Mouse (Mus musculus) hindbrain, embryonic 11.5 days (tissue): ENCODE results near the gene Gtpbp3. TPM values are rescaled to one million over a fixed set of nuclear protein-coding genes. Genes with fewer than 3 reads are reported as not detected.

Experiments
- ATAC-seq: fragments of 200-750 bp; cut with Nextera tagmentation; 2 replicates; pipeline ENCODE4 v1.8.0; 2017; ENCODE audit warnings: mild to moderate bottlenecking, moderate TSS enrichment, moderate library complexity; ENCODE audit not compliant: low FRiP score
- DNase-seq: peaks from one replicate; pipeline ENCODE4 v3.0.0-alpha.2; 2015; ENCODE audit warnings: low spot score
- H3K27ac ChIP-seq: fragments of 300-500 bp; sonication (generic); 2 replicates; pipeline ENCODE4 v1.5.1; 2014; ENCODE audit warnings: mild to moderate bottlenecking, low read depth, low read length
- H3K27me3 ChIP-seq: fragments of 300-500 bp; sonication (generic); 2 replicates; pipeline ENCODE4 v1.6.1; 2014; ENCODE audit warnings: mild to moderate bottlenecking, low read length, moderate library complexity, mixed read lengths; ENCODE audit not compliant: control insufficient read depth, insufficient read depth
- H3K36me3 ChIP-seq: fragments of 300-500 bp; sonication (generic); 2 replicates; pipeline ENCODE4 v1.6.1; 2014; ENCODE audit warnings: mild to moderate bottlenecking, low read length, moderate library complexity, mixed read lengths; ENCODE audit not compliant: control insufficient read depth, insufficient read depth
- H3K4me1 ChIP-seq: fragments of 300-500 bp; sonication (generic); replicated peaks from 2 replicates; pipeline ENCODE4 v1.6.1; 2014; ENCODE audit warnings: low read length, mixed read lengths; ENCODE audit not compliant: control insufficient read depth, insufficient read depth
- H3K4me2 ChIP-seq: fragments of 300-500 bp; sonication (generic); replicated peaks from 2 replicates; pipeline ENCODE4 v1.6.1; 2014; ENCODE audit warnings: mild to moderate bottlenecking, low read depth, low read length
- H3K4me3 ChIP-seq: fragments of 300-500 bp; sonication (generic); 2 replicates; pipeline ENCODE4 v1.5.1; 2014; ENCODE audit warnings: low read depth, low read length
- H3K9ac ChIP-seq: fragments of 300-500 bp; sonication (generic); 2 replicates; pipeline ENCODE4 v1.6.1; 2014; ENCODE audit warnings: low read depth, low read length
- H3K9me3 ChIP-seq: fragments of 300-500 bp; sonication (generic); 2 replicates; pipeline ENCODE4 v1.6.1; 2016; ENCODE audit warnings: low read length; ENCODE audit not compliant: control insufficient read depth
- WGBS: fragments of 180-500 bp; shearing (Covaris S2); extraction: QIAGEN DNeasy Blood & Tissue Kit; methylation state at CpG from one replicate; pipeline ENCODE4 v1.1.7; 2014; 5-methylcytosine and 5-hydroxymethylcytosine counted together
- polyA plus RNA-seq: library from polyadenylated mRNA; unstranded; fragments of >200 nt; fragmentation: Nextera tagmentation; extraction: Ambion mirVana; gene quantifications from 2 replicates; pipeline ENCODE4 v1.2.1, GENCODE M21; 2014

The Gtpbp3 gene
- polyA plus RNA-seq, 1 experiment from 2014 or later = 3.8 TPM

DNA sequence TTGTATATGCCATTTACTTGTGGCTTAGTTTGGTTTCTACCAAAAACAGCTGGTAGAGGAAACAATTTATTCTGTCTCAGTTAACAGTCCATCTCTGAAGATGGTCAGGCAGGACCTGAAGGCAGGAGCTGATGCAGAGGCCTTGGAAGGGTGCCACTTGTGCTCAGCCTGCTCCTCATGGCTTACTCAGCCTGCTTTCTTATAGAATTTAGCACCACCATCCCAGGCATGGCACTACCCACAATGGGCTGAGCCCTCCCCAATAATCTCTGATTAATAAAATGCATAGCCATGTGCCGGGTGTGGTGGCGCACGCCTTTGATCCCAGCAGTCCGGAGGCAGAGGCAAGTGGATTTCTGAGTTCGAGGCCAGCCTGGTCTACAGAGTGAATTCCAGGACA, 21.7 kb upstream of the Gtpbp3 start:
- DNase-seq = no peak

DNA sequence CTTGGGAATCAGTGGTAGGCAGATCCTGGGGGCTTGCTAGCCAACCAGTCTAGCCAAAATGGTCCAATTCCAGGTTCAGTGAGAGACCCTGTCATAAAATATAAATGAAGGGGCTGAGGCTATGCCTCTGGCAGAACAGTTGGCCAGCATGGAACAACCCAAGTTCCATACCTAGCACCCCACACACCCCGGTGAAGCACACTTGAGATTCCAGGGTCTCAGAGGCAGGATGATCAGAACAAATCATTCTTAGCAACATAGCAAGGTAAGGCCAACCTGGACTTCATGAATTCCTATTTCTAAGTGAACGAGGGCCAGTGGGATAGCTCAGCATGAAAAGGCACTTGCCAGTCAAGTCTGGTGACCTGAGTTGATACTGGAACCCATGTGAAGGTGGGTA, 20.7 kb upstream of the Gtpbp3 start:
- no peak overlapping the region for H3K27ac ChIP-seq
- H3K27me3 ChIP-seq = no peaks in the 10 kb centered on the region
- no peaks in the 10 kb centered on the region for H3K9me3 ChIP-seq
- 92% methylated on average over 2 of the region's 2 CpGs for WGBS
- peaks cover 3% of the 10 kb centered on the region; the same call in 1 of the 2 replicates for H3K36me3 ChIP-seq
- no peak overlapping the region for H3K9ac ChIP-seq
- no peak overlapping the region for H3K4me3 ChIP-seq
- H3K4me2 ChIP-seq = no peak overlapping the region
- H3K4me1 ChIP-seq = peaks cover 17% of the 10 kb centered on the region
- ATAC-seq = no peak
- DNase-seq = no peak

More for the DNA sequence above, 21.7 kb upstream of the Gtpbp3 start:
- H3K9me3 ChIP-seq = no peaks in the 10 kb centered on the region
- H3K9ac ChIP-seq = no peak overlapping the region
- no peaks in the 10 kb centered on the region for H3K27me3 ChIP-seq
- no peak overlapping the region for H3K4me3 ChIP-seq
- peaks cover 21% of the 10 kb centered on the region for H3K4me1 ChIP-seq
- peaks cover 4% of the 10 kb centered on the region; the same call in 1 of the 2 replicates for H3K36me3 ChIP-seq
- no peak overlapping the region for H3K4me2 ChIP-seq
- ATAC-seq = no peak
- WGBS = 95% methylated on average over 5 of the region's 5 CpGs
- H3K27ac ChIP-seq = no peak overlapping the region

DNA sequence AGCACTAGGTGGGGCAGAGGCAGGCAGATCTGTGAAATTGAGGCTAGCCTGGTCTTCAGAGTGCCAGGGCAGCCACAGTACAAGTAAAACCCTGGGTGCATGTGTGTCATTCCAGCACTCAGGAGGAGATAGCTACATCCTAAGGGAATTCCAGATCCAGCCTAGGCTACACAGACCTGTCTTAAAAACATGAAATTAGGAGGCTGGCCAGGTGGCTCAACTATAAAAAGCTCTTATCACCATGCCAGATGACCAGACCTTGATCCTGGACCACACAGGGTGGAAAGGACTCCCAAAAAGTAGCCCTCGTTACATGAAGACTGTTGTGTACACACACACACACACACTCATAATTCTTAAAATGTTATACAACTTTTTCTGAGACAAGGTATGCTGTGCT, 19.9 kb upstream of the Gtpbp3 start:
- Histone ChIP-seq H3K36me3 (peaks cover 4% of the 10 kb centered on the region; the same call in 1 of the 2 replicates), H3K9me3 (no peaks in the 10 kb centered on the region), H3K4me3 (no peak overlapping the region), H3K27me3 (no peaks in the 10 kb centered on the region), H3K9ac (no peak overlapping the region), H3K4me2 (no peak overlapping the region), H3K27ac (no peak overlapping the region), H3K4me1 (peaks cover 10% of the 10 kb centered on the region)
- 86% methylated on average over 1 of the region's 1 CpGs for WGBS
- ATAC-seq (no peak), DNase-seq (no peak)

DNA sequence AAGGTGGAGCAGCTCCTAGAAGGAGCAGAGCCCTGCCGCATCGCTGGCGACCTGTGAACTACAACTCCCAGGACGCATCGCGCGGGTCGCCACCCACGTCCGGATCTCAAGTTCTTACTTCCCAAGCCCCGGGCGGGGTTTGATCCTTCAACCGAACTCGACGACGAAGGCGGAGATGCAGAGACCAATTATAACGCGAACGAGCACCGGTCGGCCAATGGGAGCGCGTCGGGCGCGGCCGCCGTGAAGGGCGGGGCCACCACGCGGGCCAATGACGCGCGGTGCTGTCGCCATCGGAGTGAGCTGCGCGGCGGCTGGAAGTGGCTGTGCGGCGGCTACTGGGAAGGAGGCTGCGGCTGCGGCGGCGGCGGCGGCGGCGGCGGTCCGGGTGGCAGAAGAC, 19.0 kb upstream of the Gtpbp3 start, which contains the start of gene Dda1:
Gene Dda1 (plus strand): TSS at position 284 of the 400 bp plus-strand sequence.
- Histone ChIP-seq H3K4me1 (peaks cover 9% of the 10 kb centered on the region), H3K9me3 (no peaks in the 10 kb centered on the region), H3K27me3 (no peaks in the 10 kb centered on the region), H3K4me2 (peak within 1 kb of the TSS; percentile 63), H3K4me3 (peak within 1 kb of the TSS; percentile 84), H3K27ac (peak within 1 kb of the TSS; percentile 71), H3K9ac (peak within 1 kb of the TSS; percentile 75), H3K36me3 (peaks cover 4% of the 10 kb centered on the region; the same call in 1 of the 2 replicates)
- WGBS = under 1% methylated on average over 44 of the region's 52 CpGs
- ATAC-seq = peak; percentile 88
- DNase-seq = peak; percentile 98

DNA sequence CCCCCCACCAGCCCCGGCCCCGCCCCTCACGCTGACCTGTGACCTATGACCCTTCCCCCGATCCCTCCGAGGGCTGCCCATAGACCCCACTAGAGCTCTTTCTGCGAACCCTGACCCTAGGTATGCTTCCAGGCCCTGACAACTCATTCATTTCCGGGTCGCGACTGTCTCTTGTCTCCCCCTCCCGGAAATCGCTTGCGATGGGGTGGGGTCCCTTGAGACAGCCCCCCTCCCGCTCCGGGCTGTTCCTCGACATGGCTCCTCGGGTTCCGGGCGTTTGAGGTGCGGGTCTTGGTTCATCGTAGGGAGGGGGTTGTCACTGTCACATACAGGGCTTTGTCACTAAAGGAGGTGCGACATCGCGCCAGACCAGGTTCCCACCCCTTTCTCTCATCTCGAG, 18.5 kb upstream of the Gtpbp3 start:
- peak overlapping the region; percentile 63 for H3K4me2 ChIP-seq
- H3K9me3 ChIP-seq = no peaks in the 10 kb centered on the region
- peak overlapping the region; percentile 84 for H3K4me3 ChIP-seq
- peak; percentile 35 for ATAC-seq
- DNase-seq = peak; percentile 77
- H3K27me3 ChIP-seq = no peaks in the 10 kb centered on the region
- H3K36me3 ChIP-seq = peaks cover 4% of the 10 kb centered on the region; the same call in 1 of the 2 replicates
- peak overlapping the region; percentile 71 for H3K27ac ChIP-seq
- H3K9ac ChIP-seq = peak overlapping the region; percentile 75
- peaks cover 6% of the 10 kb centered on the region; the same call in 1 of the 2 replicates for H3K4me1 ChIP-seq
- WGBS = 2% methylated on average over 24 of the region's 24 CpGs

DNA sequence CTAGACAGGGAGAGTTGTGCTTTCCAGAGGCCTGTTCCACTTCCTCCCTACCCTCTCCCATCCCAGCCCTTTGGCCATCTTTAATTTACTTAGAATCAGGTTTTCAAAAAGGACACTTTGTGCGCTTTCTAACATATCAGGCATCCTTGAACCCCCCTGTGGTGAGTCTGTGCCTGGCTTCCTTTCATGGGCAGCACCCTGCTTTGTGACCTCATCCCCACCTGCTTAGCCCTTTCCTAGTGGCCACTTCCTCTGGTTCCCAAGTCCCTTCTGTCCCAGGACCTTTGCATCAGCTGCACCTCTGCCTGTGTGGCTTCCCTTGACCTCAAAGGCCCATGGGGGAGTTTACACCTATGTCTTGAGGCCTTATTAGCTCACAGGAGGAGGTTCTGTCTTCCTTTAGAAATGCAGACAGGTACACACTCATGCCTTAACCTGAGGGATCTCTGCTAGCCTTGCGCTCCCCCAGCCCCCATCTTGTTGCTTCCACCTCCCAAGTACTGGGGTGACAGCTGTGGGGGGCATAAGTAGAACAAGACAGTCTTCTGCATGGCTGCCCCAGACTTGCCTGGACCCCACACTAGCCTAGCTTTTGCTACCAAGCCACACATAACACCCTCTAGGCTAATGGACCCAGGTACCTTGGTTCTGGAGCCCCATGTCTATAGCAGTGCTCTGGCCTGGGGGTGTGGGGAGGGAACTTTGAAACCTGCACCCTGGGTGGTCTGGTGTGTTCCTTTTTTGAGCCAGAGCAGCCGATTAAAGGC, 17.6 kb upstream of the Gtpbp3 start:
- Histone ChIP-seq H3K4me1 (peaks cover 6% of the 10 kb centered on the region; the same call in 1 of the 2 replicates), H3K4me2 (peak overlapping the region; percentile 63), H3K27ac (no peak overlapping the region), H3K27me3 (no peaks in the 10 kb centered on the region), H3K9ac (peak overlapping the region; percentile 75; the same call in 1 of the 2 replicates), H3K4me3 (peak overlapping the region; percentile 84), H3K9me3 (no peaks in the 10 kb centered on the region), H3K36me3 (peaks cover 4% of the 10 kb centered on the region; the same call in 1 of the 2 replicates)
- ATAC-seq (no peak), DNase-seq (no peak)
- 82% methylated on average over 3 of the region's 3 CpGs for WGBS

DNA sequence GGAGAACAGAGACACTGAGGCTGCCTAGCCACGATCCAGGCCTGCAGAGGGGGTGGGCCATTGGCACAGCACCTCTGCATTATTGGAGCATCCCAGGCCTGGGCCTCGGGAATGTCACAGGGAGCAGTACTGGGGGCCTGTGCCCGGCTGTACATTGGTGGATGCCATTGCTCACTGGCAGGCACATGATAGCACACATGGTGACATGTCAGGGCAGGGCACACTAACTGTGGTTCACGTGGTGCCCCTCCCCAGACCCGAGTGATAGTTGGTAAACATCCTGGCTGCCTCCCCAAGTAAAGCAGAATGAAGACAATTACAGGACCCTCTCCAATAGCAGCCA, 17.0 kb upstream of the Gtpbp3 start:
- H3K9me3 ChIP-seq = no peaks in the 10 kb centered on the region
- no peak overlapping the region for H3K27ac ChIP-seq
- no peaks in the 10 kb centered on the region for H3K27me3 ChIP-seq
- no peak overlapping the region for H3K4me2 ChIP-seq
- no peak overlapping the region for H3K9ac ChIP-seq
- H3K4me1 ChIP-seq = peaks cover 9% of the 10 kb centered on the region; the same call in 1 of the 2 replicates
- H3K36me3 ChIP-seq = peaks cover 4% of the 10 kb centered on the region; the same call in 1 of the 2 replicates
- DNase-seq (no peak), ATAC-seq (no peak)
- no peak overlapping the region for H3K4me3 ChIP-seq
- WGBS = 84% methylated on average over 5 of the region's 5 CpGs

DNA sequence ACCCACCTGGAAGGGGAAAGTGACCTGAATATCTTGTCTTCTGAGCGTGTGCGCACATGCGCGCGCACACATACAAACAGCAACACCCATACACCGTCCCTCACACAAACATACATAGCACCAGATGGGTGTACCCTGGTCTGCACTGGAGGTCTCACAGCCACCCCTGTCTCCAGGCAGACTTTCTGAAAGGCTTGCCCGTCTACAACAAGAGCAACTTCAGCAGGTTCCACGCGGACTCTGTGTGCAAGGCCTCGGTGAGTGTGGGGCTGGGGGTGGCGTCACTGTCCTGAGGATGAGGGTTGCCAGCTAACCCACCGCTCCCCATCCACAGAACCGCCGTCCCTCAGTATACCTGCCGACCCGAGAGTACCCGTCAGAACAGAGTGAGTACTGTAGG, 16.0 kb upstream of the Gtpbp3 start:
- Histone ChIP-seq H3K4me2 (no peak overlapping the region), H3K27ac (no peak overlapping the region), H3K9ac (no peak overlapping the region), H3K36me3 (peaks cover 4% of the 10 kb centered on the region; the same call in 1 of the 2 replicates), H3K4me1 (peaks cover 11% of the 10 kb centered on the region), H3K9me3 (no peaks in the 10 kb centered on the region), H3K4me3 (no peak overlapping the region), H3K27me3 (no peaks in the 10 kb centered on the region)
- no peak for DNase-seq
- ATAC-seq = no peak
- 96% methylated on average over 17 of the region's 17 CpGs for WGBS
